Mouse (Mus musculus) megakaryocyte-erythroid progenitor cell, adult 5-6 weeks (primary cell): ENCODE results near the gene Cript. TPM values are rescaled to one million over a fixed set of nuclear protein-coding genes. Genes with fewer than 3 reads are reported as not detected.
A peak's percentile ranks its signal among the peaks of the same experiment; 100 is the strongest.

ENCODE experiments used
- ATAC-seq: replicated peaks from 2 replicates; pipeline ENCODE4 v1.8.0; 2016; ENCODE audit warnings: mild to moderate bottlenecking, inconsistent platforms; ENCODE audit not compliant: severe bottlenecking, poor library complexity, low FRiP score, low TSS enrichment
- total RNA-seq, 2 experiments: library from RNA; stranded (forward) in 1 of 2; stranded (reverse) in 1 of 2; fragments of 200-1000, 215-1000 nt in 1 of 2; fragments of >200 nt in 1 of 2; fragmentation: Nextera tagmentation in 1 of 2; gene quantifications; 2 replicates each; pipeline ENCODE4 v1.2.3; 2014 to 2017

Cript gene
- total RNA-seq (2014; fragmentation: Nextera tagmentation) (32.6 and 74.8 TPM in 2 replicates), total RNA-seq (2017) (64.3 and 66.2 TPM in 2 replicates)

GRCm38 (mm10) chr17:87025269-87025949 lies at the start of gene Cript, which contains the start of gene Pigf:
Gene Cript (plus strand): TSS chr17:87025550.
Gene Pigf (minus strand): TSS chr17:87025406.
- peak; percentile 99 for ATAC-seq

DNA sequence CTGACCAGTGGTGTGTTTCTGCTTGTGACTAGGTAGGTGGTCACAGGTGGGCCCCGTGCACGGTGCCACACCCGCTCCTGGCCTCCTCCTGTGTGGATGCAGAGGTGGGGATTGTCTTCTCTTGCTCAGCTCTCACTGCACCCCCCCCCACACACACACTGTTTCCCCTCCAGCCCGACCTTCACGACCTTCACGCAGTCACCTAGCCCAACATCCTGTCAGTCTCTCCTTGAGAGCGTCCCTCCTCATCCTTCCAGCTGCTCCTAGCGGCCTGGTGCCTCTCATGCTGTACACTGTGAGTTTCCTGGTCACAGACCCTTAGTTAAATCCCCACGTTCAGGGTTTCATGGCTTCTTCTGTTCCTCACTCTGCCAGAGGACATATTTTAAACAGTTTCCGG lies 49.0 kb upstream of the Cript start:
- no peak for ATAC-seq

DNA sequence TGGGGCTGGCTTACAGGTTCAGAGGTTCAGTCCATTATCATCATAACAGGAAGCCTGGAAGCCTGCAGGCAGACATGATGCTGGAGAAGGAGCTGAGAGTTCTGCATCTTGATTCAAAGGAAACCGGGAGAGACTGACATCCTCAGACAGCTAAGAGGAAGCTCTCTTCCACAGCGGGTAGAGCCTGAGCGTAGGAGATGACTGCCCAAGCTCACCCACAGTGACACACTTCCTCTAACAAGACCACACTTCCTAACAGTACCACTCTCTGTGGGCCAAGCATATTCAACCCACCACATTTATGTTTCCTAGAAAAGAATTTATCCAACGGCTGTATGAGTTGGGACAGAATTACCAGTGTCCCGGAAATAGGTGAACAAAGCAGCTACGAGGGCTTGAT lies 46.9 kb upstream of the Cript start:
- ATAC-seq = no peak

GRCm38 (mm10) chr17:86981205-86981604 lies 44.1 kb upstream of the Cript start:
- ATAC-seq = no peak

GRCm38 (mm10) chr17:86981701-86982100 lies 43.6 kb upstream of the Cript start:
- no peak for ATAC-seq

DNA sequence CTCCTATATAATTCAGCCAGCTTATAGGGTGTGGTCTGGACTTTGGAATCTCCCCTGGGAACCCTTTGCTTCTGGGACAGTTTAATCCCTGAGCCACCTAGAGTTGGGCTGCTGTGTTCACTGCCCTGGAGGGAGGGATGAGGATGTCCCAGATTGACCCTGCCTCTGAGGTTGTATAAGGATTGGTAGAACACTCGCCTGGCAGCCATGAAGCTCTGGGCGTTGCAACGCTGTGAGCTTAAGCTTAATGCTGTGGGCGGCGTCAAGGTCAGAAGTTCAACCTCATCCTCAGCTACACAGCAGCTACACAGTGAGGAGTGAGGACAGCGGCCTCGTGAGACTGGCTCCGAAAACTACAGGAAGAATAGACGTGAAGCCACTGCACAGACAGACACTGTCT lies 42.9 kb upstream of the Cript start:
- ATAC-seq = no peak

GRCm38 (mm10) chr17:86986449-86987138 lies 38.8 kb upstream of the Cript start:
- no peak for ATAC-seq

DNA sequence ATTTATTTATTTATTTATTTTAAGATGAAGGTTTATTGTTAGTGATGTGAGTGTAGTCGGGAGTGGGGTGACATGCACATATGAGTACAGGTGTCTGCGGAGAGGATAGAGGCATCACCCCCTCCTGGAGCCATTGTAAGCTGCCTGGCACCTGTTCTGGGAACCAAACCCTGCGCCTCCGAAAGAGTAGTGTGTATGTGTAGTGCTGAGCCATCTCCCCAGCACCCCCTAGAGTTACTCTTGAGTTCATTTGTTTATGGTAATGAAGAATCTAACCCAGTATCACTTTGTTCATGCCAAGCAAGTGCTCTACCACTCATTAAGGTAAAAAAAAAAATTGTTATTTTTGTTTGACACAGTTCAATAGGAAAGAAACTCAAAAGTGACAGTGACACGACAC lies 37.2 kb upstream of the Cript start:
- no peak for ATAC-seq

- ATAC-seq = no peak
Observed at GRCm38 (mm10) chr17:86988601-86989184, 36.7 kb upstream of the Cript start.

DNA sequence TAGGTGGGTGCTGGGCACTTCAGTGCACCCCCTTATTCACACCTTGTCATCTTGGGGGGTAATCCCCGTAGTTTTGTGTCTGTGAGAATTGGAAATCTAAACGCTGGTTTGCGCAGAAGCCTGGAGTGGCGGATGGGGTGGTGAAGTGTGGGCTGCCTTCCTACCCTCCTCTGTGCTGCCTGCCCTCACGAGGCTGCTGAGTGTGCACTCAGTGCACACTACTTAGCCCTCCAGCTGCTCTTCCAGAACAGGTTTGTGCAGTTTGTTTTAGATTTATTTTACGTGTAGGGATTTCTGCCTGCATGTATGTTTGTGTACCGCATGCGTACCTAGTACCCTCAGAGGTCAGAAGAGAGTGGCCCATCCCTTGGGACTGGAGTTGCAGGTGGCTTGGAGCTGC lies 34.0 kb upstream of the Cript start:
- ATAC-seq = no peak

GRCm38 (mm10) chr17:86997323-86997722 lies 28.0 kb upstream of the Cript start:
- no peak for ATAC-seq

- ATAC-seq = no peak
Observed at GRCm38 (mm10) chr17:87008950-87009349, 16.4 kb upstream of the Cript start.

DNA sequence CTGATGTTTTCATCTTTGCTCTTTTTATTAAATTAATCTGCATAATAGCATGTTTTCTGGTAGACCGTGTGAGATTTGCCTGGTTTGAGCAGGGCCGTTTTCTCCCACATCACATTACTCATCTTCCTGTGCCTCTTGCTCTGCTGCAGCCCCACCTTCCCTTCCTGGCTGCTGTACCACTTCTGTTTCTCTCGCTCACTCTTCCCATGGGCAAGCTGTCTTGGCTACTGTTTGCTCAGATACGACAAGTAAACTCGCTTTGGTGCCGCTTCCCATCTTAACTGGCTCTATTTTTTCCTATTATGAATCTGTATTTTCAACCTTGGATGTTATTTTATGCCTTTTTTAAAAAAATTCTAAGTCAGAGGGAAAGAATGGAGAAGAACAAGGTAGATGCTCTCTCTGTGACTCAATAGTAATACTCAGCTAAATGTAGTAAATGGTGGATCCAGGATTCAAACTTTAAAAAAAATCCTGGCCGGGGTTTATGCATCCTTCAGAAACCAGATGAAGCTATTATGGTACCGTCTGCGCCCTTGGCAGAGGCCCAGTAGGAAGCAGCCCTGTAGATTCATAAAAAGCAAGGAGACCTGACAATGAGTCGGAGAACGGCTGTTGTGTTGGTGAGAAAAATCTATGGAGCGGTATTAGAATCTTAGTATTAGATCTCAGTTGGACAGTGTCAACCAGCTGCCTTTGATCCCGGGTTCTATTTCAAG lies 13.9 kb upstream of the Cript start:
- no peak for ATAC-seq

- ATAC-seq = no peak
Observed at GRCm38 (mm10) chr17:87019692-87020091, 5.7 kb upstream of the Cript start.

- peak; percentile 10 for ATAC-seq
Observed at GRCm38 (mm10) chr17:87024491-87025242, 683 bp upstream of the Cript start.

GRCm38 (mm10) chr17:87036141-87037073 lies 11.1 kb downstream of the Cript start:
- peak; percentile 97 for ATAC-seq

DNA sequence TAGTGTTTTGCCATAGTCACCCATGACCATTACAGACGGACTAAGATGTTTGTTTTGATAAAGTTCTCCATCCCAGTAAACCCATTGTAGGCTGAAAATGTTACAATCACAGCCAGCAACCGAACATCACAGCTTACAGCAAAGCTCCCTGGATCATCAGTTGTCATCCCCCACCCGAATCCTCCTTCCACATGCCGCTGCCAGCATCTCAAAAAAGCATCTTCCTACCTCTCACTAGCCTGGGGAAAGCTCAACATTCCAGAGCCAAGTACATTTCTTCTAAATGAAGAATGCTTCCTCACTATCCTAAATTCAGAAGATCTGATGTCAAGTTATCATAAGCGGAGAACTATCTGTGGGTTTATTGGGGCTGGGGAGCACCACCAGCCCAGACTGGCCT lies 13.1 kb downstream of the Cript start:
- ATAC-seq = no peak

DNA sequence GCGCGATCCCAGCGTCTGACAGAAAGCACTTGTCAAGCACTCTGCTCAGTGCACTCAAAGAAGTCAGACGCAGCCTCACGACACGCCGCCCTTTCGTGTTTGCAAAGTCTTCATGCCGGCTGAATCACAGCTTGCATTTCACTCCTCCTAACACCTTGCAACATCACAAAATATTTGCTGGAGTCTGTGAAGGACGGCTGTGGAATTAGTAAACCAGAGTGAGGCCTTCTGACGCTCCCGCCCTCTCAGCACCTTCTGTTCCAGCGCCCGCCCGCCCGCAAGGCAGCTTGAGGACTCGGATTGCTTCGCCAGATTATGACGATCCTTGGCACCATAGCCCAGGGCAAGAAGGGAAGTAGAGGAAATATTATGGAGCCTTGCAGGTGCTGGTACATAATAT lies 16.4 kb downstream of the Cript start:
- ATAC-seq = no peak
